ENCODE assay signal across 8 mouse cellular contexts in the genomic region with DNA sequence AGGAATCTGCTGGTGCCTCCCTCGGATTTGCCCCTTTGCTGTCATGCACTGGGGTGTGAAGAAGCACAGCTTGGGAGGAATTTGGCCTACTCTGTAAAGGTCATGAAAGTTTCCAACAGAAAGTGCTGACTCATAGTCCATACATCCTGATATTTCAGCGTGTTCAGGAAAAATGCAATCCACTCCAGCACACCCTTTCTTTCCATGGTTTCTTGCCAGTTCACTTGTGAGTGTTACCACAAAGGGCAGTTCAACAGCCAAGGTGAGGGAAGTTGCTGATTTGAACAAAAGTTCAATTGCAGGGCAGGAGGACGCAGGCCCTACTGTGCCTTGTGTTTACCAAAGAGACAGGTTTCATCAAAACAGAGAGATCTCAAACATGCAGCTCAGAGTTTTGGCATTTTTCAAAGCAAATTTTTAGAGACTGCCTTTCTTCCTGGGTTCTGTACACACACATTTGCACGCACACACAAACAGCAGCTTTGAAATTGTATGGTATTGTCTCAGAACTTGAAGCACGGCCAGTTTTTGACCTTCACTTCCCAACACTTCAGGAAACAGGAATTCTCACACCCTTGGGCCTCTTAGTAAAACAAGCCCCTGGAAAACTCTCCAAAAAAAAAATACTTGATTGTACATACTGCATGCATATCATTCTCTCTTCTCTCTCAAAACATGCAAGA. TPM values are rescaled to one million over a fixed set of nuclear protein-coding genes. Genes with fewer than 3 reads are reported as not detected.
DNase-seq lines count a peak whose midpoint lies in the region; ATAC-seq lines count a peak whose summit lies in the region.

No protein-coding gene starts in this region.

- H3K4me2 ChIP-seq in liver, embryonic 12.5 days, result no peak overlapping the region
- no peak overlapping the region for H3K4me2 ChIP-seq in stomach, embryonic 16.5 days (ENCODE audit: low read depth, low read length)
- no peak overlapping the region for H3K4me2 ChIP-seq in midbrain, embryonic 11.5 days

- H3K27me3 ChIP-seq in liver, embryonic 12.5 days (replicated peaks), result no peaks in the 10 kb centered on the region
- H3K27me3 ChIP-seq in heart, embryonic 10.5 days (ENCODE audit: insufficient read depth, poor library complexity, severe bottlenecking), result no peaks in the 10 kb centered on the region
- H3K27me3 ChIP-seq in stomach, embryonic 16.5 days (ENCODE audit: control insufficient read depth, insufficient read depth, low read length), result no peaks in the 10 kb centered on the region
- H3K27me3 ChIP-seq in midbrain, embryonic 11.5 days (ENCODE audit: control insufficient read depth, insufficient read depth, low read length), result no peaks in the 10 kb centered on the region

- DNase-seq in liver, result no peak
- no peak for DNase-seq in heart, embryonic 10.5 days (ENCODE audit: low spot score)
- DNase-seq in kidney, postnatal 25 days, result peak; percentile 42 to 78
- no peak for DNase-seq in urinary bladder, adult 2 months (ENCODE audit: low spot score)
- no peak for DNase-seq in midbrain, embryonic 11.5 days (ENCODE audit: low spot score, missing footprints)

- H3K27ac ChIP-seq in liver, embryonic 12.5 days, result peak overlapping the region; percentile 40; the same call in 1 of the 2 replicates
- peak overlapping the region; percentile 84 for H3K27ac ChIP-seq in heart, embryonic 10.5 days
- peak overlapping the region; percentile 79 for H3K27ac ChIP-seq in stomach, embryonic 16.5 days (ENCODE audit: low read length)
- H3K27ac ChIP-seq in midbrain, embryonic 11.5 days (ENCODE audit: low read depth, low read length), result no peak overlapping the region

- no peak overlapping the region for H3K4me3 ChIP-seq in liver, embryonic 12.5 days
- H3K4me3 ChIP-seq in heart, embryonic 10.5 days, result no peak overlapping the region
- H3K4me3 ChIP-seq in stomach, embryonic 16.5 days (replicated peaks; ENCODE audit: low read length), result no peak overlapping the region
- no peak overlapping the region for H3K4me3 ChIP-seq in midbrain, embryonic 11.5 days (ENCODE audit: low read depth, low read length)

- H3K9me3 ChIP-seq in liver, embryonic 12.5 days (replicated peaks), result no peaks in the 10 kb centered on the region
- no peaks in the 10 kb centered on the region for H3K9me3 ChIP-seq in heart, embryonic 10.5 days
- no peaks in the 10 kb centered on the region for H3K9me3 ChIP-seq in stomach, embryonic 16.5 days (replicated peaks; ENCODE audit: control insufficient read depth, low read length)
- no peaks in the 10 kb centered on the region for H3K9me3 ChIP-seq in midbrain, embryonic 11.5 days (ENCODE audit: control insufficient read depth, low read length)

- 38% methylated on average over 5 of the region's 5 CpGs for WGBS in liver, embryonic 12.5 days (ENCODE audit: insufficient replicate concordance)
- 37% methylated on average over 5 of the region's 5 CpGs for WGBS in heart, embryonic 10.5 days
- 19% methylated on average over 5 of the region's 5 CpGs for WGBS in stomach, embryonic 16.5 days
- 57% methylated on average over 5 of the region's 5 CpGs for WGBS in midbrain, embryonic 11.5 days

- H3K9ac ChIP-seq in liver, embryonic 12.5 days, result no peak overlapping the region
- no peak overlapping the region for H3K9ac ChIP-seq in stomach, embryonic 16.5 days (ENCODE audit: low read length)
- H3K9ac ChIP-seq in midbrain, embryonic 11.5 days (ENCODE audit: low read length), result no peak overlapping the region

- H3K36me3 ChIP-seq in liver, embryonic 12.5 days, result no peaks in the 10 kb centered on the region
- no peaks in the 10 kb centered on the region for H3K36me3 ChIP-seq in heart, embryonic 10.5 days
- no peaks in the 10 kb centered on the region for H3K36me3 ChIP-seq in stomach, embryonic 16.5 days (ENCODE audit: control insufficient read depth, insufficient read depth, low read length)
- no peaks in the 10 kb centered on the region for H3K36me3 ChIP-seq in midbrain, embryonic 11.5 days (ENCODE audit: control insufficient read depth, insufficient read depth, low read length)

- no peak for ATAC-seq in liver, embryonic 12.5 days
- peak; percentile 61; the same call in 1 of the 2 replicates for ATAC-seq in stomach, embryonic 16.5 days (ENCODE audit: insufficient read depth, low FRiP score)
- no peak for ATAC-seq in cerebellum, adult (ENCODE audit: insufficient number of reproducible peaks, low FRiP score, low TSS enrichment)
- no peak for ATAC-seq in midbrain, embryonic 11.5 days (ENCODE audit: low FRiP score)

- H3K4me1 ChIP-seq in liver, embryonic 12.5 days, result no peaks in the 10 kb centered on the region
- H3K4me1 ChIP-seq in heart, embryonic 10.5 days, result peaks cover 48% of the 10 kb centered on the region
- H3K4me1 ChIP-seq in stomach, embryonic 16.5 days (ENCODE audit: control insufficient read depth, insufficient read depth, low read length), result peaks cover 24% of the 10 kb centered on the region; the same call in 1 of the 2 replicates
- H3K4me1 ChIP-seq in midbrain, embryonic 11.5 days (ENCODE audit: control insufficient read depth, insufficient read depth, low read length), result no peaks in the 10 kb centered on the region

RNA-seq across cellular contexts. Expression of a gene that starts 23.7 kb away (rescaled TPM):
- polyA plus RNA-seq in liver, embryonic 12.5 days (2016; fragmentation: Nextera tagmentation; extraction: Ambion mirVana), result 28.1 and 30.9 TPM in 2 replicates
- 53.5 and 88.3 TPM in 2 replicates for polyA plus RNA-seq in heart, embryonic 10.5 days (2016; fragmentation: Nextera tagmentation; extraction: Ambion mirVana)
- 91.8 and 97.7 TPM in 2 replicates for polyA plus RNA-seq in stomach, embryonic 16.5 days (2015; fragmentation: Nextera tagmentation; extraction: Ambion mirVana)
- polyA plus RNA-seq in urinary bladder, adult 2 months (2012; rRNA removed), result 99.9 and 102 TPM in 2 replicates
- polyA plus RNA-seq in midbrain, embryonic 11.5 days (2014; fragmentation: Nextera tagmentation; extraction: Ambion mirVana), result 4.9 and 5.0 TPM in 2 replicates

Comparison
In these comparisons a context has a peak if more than half of its experiments do, and no peak if none do; other contexts are left out.
1. DNase-seq: peak in kidney, postnatal 25 days (2 of 2); none in liver (single experiment), heart, embryonic 10.5 days (single experiment), urinary bladder, adult 2 months (single experiment) and midbrain, embryonic 11.5 days (single experiment).